Mouse (Mus musculus) retina, embryonic 14.5 days (tissue): Measurements from ENCODE around the gene Pcgf2.
"Not testable (repeated sequence)": the region's sequence is repeated elsewhere in the genome, so short reads cannot be mapped to it uniquely, and the experiment has no call there.

Source experiments
- DNase-seq: peaks from one replicate; pipeline ENCODE4 v3.0.0-alpha.2; 2015; ENCODE audit warnings: low spot score

Gene Pcgf2

DNA sequence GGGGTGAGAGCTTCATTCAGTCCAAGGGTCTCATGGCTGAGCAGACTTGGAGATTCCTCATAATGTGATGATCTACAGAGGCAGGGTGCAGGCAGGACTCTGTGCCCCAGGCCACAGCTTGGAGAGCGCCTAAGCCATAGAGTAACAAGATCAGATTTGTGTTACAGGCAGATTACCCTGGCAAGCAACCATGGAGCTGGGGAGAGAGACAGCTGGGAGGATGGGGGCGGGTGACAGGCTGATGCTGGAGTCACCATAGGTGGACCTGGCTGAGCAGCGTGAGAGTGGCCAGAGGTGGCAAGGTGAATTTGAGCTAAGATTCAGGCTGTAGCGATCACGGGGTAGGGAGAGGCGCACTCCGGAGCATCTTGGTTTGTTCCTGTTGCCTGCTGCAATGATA, 32.1 kb downstream of the Pcgf2 start:
- no peak for DNase-seq

DNA sequence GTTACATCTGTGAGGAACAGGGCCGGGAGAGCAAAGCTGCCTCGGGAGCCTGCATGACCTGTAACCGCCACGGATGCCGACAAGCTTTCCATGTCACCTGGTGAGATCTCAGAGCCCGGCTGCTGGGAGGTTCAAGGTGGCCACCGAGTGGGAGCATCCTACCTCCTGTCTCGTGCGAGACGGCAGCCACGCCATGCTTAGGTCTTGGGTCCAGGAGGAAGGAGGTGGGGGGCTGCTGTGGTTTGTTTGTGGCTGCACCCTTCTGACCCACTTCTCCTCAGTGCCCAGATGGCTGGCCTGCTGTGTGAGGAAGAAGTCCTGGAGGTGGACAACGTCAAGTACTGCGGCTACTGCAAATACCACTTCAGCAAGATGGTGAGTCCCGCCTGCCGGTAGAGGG, 33.5 kb downstream of the Pcgf2 start:
- no peak for DNase-seq

DNA sequence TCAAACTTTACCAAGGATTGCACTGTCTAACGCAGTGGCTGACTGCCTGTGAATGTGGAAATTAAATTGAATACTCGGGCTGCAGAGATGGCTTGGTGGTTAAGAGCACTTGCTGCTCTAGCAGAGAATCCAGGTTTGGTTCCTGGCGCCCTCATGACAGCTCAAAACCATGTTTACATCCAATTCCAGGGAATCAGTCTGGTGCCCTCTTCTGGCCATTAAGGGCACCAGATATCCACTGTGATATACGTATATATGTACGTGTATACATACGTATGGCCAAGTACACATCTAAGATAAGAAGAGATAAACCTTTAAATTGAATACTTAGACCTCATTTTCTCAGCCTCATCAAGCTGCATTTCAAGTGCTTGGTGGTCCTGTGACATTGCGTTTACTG, 34.1 kb downstream of the Pcgf2 start:
- no peak for DNase-seq

DNA sequence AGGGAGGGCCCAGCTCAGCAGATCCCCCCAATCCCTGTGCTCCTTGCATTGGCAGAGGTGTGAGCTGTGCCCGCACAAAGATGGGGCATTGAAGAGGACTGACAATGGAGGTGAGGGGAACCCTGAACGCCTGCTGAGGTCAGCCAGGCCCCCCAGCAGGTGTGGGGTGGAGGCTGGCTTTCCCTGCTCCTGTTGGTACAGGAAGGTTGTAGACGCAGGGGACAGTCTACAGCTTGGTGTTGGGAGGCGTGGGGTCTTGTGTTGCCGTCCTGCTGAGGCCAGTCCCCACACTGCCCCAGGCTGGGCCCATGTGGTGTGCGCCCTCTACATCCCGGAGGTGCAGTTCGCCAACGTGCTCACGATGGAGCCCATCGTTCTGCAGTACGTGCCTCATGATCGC, 34.9 kb downstream of the Pcgf2 start:
- no peak for DNase-seq

DNA sequence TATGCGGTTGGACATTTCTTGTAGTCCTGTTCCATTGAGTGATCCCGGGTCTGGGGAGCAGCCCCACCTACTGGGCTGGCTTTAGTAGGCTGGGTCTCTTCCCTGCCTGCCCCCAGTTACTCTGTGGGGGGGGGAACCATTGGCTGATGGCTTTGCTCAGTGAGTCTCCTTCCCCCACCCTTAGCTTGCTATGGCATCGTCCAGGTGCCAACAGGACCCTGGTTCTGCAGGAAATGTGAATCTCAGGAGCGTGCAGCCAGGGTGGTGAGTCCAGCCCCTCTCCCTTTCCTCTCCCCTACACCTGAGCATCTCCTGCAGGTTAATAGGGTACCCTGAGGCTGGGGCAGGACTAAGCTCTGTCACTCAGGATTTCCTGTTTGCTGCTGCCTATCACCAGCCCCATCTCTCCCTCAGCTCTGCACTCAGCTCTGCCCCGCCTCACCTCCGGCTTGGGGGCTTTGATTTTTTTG, 35.5 kb downstream of the Pcgf2 start:
- no peak for DNase-seq

DNA sequence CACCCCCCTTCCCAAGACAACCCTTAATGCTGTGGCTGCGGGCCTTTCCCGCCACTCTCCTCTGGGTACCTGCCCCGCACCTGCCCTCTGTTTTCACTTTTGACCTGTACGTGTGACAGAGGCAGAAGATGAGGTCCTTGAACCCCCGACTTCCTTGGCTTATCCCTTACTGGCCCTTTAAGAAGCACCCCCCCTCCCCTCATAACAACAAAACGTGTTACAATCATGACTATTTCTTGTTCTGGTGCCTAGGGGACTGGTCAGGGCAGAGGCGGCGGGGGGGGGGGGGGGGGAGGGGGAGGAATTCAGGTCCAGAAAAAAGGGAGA, 36.0 kb downstream of the Pcgf2 start:
- no peak for DNase-seq

DNA sequence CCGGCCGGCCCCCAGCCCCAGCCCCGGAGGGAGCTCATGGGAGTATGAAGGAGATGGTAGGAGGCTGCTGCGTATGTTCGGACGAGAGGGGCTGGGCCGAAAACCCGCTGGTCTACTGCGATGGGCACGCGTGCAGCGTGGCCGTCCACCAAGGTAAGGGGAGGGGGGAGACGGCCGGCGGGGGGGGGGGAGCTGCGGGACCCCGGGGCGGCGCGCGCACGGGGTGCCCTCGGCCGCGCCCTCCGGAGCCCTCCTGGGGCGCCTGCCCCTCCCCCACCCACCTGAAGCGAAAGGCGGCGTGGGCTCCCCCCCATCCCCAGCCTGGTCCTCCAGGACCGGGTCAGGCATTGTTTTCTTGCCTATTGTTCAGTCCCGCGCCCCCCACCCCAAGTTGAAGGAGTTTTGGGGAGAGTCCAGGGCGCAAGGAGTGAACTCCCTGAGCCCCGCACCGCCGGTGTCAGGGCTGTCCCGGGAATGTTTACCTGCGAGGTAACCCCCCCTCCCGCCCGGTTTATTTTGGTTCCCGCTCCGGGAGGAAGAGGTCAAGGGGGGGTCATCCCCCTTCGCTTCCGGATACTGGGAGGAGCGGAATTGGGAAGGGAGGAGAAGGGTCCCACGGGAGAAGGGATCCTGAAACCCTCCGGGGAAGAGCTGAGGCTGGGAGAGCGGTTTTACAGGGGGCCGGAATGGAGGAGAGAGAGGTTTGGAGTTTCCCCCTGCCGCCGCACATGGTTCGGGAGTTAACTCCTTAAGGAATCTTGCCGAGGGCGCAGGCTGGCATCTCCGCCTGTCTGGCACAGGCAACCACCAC, 36.6 kb downstream of the Pcgf2 start:
- DNase-seq, result peak; percentile 64

DNA sequence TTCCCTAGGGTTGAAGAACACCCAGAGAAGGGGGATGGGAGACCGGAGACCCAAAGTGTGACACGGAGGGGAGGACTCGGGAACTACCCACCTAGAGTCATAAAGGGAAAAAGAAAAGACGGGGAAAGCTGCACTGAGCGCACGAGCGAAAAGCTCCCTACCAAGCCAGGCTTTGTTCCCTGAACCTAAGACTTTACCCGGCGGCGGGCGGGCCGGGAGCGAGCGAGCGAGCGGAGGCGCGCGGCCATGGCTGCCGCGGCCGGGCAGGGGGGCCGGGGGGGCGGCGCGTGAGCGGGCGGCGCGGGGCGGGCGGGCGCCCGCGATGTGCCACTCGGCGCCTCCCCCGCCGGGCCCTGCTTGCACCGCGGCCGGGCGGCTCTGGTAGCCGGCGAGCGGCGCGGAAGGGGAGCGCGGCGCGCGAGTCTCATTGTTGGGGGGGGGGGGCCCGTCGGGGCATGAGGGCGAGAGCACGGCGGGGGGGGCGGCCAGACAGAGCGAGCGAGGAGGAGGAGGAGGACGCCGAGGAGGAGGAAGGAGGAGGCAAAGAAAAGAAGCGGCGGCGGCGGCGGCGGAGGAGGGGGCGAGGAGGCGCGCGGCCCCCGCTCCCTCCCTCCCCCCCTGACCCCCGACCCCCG, 37.3 kb downstream of the Pcgf2 start, which contains the start of gene Mllt6:
TSS of gene Mllt6 (plus strand) at position 522 of the 635 bp plus-strand sequence.
- peak; percentile 85 for DNase-seq

DNA sequence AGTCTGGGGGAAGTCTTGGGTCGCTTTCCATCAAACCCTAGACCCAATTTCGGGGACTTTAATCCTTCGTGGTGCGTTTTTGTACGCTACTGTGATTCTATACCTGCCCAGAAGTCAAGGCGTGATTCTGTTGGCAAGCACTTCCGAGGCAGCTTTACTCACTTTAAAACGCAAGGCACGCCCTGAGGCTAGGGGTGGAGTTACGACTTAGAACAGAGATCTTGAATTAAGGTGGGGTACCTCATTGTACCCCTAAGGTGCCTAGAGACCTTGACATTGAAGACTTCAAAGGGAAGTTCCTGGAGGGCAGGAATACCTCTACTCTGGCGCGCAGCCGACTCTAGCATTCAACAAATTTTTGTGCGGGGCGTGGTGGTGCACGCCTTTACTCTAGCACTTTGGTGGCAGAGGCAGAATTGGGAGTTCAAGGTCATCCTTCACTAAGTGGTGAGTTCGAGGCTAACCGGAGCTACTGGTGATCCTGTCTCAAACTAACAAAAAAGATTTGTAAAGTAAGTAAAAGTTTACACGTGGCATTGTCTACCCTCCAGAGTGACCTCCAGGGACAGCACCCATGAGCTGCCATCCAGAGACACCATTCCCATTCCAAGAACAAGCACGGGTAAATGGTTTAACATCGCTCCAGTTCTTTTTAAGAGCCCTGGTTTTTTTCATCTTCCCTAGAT, 37.9 kb downstream of the Pcgf2 start:
- no peak for DNase-seq

DNA sequence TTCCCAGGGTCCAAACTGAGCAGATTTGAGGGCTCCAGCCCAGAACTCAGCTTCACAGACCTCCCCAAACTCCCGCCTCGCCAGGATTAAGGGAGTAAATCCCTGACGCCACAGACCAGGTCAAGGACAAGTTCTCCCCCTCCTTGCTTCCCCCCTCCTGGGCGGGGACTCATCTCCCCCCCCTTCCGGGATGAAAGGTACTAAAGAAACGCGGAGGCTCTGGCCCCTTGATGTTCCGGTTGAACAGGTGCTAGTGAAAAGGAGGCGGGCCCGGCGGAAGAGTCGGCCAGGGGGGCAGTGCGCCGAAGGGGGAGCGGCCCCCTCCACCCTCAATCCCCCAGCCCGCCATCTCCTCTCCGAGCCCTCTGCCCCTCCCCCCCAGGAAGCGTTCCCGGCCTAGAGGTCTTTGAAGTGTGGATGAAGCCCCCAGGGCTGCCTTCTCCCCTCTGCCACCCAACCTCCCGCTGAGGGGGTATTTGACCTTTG, 38.6 kb downstream of the Pcgf2 start:
- no peak for DNase-seq

DNA sequence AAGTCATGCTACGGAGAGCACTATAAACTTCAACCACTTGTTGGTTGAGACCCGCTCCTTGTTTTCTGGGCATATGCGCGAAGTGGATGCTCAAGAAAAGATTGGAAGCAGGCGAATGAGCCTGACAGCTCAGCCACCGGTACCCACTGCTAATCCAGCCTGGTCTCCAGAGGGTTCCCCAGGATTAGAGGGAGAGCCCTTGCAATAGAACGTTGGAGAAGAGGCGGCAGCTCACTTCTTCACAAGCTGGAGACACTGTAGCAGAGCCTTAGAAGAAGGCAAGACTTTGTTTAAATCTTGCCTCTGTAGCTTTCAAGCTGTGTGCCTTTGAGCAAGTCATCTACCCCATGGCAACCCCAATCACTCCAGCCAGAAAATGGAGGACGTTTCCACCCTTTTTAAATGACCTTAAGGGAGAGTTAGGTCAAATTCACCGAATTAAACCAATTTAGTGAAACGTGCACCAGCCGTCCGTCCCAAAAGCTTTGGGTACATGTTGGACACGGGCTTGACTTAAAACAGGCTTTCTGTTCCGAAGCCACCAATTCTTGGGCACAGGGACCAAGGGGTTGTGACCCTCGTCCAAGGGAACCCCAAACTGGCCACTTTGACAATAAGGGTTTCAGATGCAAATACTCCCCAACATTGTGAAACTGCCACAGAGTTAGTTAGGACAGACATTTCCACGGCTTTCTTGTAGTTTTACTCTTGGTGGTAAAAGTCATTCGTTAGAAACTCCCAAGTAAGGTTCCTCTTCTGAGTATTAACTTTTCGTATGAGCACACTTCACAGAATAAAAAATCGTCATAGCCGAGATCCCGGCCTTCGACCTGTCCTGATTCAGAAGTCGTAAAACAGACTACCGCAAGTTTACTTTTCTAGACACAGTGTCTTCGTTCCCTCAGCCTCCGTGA, 39.3 kb downstream of the Pcgf2 start:
- DNase-seq, result no peak

DNA sequence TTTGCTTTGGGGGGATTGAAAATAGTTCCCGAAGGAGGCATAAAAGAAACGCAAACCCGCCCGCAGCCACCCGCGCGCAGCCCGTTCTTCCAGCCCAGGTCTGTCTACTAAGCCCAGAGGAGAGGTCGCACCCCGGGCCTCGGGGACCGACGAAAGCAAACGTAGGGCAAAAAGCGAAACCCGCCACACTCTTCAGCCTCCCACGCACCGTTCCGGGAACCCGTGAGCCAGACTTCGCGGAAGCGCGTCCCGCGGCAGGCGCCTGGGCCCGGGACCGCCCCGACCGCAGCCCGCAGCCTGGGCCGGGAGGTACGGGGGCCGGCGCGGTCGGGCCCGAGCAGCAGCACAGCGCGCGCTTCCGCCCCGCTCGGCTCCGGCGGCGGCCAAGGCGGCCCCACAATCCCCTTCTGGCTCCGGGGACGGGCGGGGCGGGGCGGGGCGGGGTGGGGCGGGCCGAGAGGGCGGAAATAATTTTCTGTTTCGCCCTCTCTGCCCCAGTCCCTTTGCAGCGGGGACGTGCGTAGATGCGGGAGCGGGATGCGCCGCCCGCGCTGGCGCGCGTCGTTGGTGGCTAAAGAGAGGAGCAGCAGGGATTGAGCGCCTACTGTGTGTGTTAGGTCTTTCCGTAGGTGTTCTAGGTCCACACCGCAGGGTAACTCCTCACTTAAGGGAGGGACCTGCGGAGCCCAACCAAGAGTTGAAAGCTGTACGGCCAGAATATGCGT, 40.1 kb downstream of the Pcgf2 start:
- DNase-seq, result peak; percentile 80

DNA sequence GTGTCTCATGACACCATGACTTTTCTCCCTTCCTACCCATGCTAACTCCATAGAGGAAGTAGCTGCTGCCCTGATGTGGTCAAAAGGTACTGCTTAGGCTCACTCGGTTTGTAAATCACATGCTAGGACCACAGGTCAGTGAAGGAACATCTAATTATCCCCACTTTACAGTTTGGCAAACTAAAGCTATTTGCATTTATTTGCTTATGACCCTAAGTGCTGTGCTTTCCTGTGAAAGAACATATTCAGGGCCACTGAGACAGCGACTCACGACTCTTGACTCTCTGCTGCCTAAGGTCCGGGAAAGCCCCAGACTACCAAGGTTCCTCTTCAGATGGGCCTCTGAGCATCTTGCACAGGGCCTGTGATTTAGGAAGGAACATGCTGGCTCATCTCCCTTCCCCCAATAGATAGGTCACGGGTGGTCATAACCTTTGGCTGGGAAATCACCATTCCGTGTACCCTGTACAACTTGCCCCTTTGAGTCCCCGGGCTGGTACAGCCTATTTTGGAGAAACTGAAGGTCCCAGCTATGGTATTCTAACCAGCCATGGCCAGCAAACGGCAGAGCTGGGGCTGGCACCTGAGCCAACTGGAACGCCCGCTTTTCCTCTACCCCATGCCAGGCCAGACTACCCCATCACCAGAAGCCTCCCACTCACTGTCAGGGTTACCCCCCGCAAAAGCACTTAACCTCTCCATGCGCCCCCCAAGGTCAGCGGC, 40.9 kb downstream of the Pcgf2 start:
- DNase-seq, result no peak

DNA sequence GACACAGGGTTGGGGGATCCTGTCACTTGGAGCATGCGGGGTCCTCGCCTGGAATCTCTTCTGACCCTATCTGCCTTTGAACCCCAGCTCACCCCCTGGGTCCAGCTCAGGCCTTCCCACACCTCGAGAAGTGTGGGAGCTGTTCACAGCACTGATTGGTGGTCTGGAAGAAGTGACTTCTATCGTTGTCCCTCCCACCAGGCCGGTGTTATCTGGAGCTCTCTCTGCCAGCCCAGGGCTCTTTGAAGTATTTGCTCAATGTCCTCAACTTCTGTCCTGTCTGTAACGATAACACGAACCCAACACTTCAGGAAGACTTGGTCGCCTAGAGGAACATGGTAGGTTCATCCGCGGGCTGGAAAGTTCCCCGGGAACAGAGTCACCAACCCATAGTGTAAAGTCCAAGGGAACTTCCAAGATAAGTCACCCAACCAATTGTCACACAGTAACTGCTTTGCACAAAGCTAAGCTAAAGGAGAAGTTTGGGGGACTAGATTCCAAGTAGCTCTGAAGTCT, 41.5 kb downstream of the Pcgf2 start:
- DNase-seq, result no peak

DNA sequence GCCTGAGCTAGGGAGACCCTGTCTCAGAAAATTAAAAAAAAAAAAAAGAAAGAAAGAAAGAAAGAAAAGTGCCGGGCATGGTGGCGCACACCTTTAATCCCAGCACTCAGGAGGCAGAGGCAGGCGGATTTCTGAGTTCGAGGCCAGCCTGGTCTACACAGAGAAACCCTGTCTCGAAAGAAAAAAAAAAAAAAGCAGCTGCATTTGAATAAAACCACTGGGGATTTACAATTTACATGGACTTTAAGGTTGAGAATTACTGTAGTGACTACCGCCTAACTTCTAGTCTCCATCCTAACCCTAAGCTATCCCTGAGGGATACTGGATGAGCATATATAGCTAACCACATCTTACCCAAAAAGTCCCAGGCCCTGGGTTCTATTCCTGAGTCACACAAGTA, 42.3 kb downstream of the Pcgf2 start:
- DNase-seq, result not testable (repeated sequence)

DNA sequence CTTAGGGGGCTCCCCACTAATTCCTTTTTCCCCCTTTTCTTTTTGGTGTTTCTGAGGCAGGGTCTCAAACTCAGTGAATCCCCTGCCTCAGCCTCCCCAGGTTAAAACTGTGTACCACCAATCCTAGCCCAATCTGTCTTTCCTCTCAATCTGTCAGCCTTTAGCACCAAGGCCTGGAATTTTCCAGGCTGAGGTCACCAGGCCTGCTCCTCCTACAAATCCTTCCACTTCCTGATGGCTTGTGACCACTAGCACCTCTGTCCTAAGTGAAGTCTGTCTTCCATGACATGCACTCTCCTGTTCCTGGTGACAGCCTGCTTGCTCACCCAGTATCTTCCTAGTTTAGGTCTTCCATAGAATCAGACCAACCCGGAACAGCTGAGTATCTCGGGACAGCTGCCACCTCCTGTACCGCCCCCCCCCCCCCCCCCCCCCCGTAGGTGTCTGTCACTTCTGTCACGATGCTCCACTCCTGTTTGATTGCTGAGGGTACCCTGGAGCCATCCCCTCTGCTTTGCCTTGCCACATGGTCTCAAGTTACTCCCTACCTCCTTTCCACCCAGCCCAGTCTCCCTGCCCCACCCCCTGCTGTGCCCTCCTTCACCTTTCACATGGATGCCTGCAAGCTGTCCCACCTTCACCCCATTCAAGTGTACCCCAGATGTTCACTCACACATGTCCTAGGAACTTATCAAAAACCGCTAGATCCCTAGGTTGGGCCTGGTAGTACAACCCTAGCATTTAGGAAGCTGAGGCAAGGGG, 42.9 kb downstream of the Pcgf2 start:
- DNase-seq, result no peak

DNA sequence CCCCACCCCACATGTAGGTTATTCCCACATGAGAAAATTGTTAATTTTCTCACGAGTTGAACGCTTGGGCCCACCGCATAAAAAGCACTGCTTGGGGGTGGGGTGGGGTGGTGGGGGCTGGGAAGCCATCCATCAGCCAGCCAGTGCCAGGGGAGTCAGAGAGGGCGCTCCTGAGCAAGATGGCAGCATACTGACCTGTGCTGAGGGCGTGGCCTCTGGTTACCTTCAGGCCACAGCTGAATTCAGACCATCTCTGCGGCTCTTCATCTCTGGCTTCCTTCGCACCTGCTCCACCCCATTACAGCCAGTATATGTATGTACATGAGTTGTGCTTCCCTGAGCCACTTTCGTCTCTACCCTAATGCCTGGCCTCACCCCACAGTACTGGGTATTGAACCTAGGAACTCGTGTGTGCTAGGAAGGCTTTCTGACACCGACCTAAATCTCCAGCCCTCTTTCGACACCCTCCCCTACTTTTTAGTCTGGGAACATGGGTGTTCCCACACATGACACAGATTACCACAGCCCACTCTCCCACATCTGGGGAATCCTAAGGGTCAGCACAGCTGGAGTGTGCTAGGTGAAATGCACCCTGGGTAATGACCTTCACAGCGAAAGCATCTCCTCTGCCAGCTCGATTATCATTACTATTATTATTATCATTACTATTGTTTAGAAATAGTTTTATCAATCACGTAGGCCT, 43.9 kb downstream of the Pcgf2 start:
- DNase-seq, result no peak

DNA sequence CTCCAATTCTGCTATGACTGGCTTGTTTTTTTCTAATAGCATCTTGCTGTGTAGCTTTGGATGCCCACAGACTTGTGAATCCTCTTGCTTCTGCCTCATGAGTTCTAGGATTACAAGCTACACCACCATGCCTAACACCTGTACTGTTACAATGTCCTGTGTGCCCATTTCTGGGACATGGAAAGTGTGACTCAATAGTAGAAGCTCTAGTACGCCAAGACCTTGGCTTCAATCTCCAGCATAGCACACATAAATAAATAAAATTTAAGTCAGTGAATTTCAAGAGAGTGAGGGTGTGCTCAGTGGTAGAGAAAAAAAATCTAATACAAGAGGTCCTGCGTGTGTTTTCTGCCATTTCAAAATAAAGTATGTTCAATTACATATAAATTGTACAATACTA, 46.1 kb downstream of the Pcgf2 start:
- DNase-seq, result no peak

DNA sequence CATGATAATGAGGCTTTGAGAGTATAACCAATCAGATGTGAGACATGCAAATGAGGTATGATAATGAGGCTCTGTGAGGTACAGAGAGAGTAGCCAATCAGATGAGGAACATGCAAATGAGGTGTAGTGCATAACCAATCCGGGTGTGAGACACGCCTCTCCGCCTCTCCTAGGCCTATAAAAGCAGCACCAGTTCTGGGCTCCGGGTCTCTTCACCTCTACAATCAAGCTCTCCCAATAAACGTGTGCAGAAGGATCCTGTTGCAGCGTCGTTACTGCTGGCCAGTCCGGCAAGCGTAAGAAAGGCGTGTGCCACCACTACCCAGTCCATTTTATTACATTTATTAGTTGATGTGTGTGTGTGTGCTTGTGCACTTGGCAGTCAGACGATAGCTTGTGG, 46.9 kb downstream of the Pcgf2 start:
- not testable (repeated sequence) for DNase-seq
